ENCODE assay signal across 11 mouse cellular contexts in genomic region chr17:31692918-31693317, GRCm38 (mm10). TPM values are rescaled to one million over a fixed set of nuclear protein-coding genes. Genes with fewer than 3 reads are reported as not detected.
DNase-seq lines count a peak whose midpoint lies in the region; ATAC-seq lines count a peak whose summit lies in the region.
"Had no signal": no experiment of that assay in that cellular context is flagged by ENCODE, and none has a peak within 500 bp of the region (broad histone marks: within the 10 kb centered on the region; RNA-seq: fewer than 3 reads in every experiment).

No protein-coding gene starts in this region.

- H3K36me3 ChIP-seq in heart, embryonic 13.5 days, result no peaks in the 10 kb centered on the region
- no peaks in the 10 kb centered on the region for H3K36me3 ChIP-seq in lung, embryonic 15.5 days
- no peaks in the 10 kb centered on the region for H3K36me3 ChIP-seq in forebrain, embryonic 15.5 days
- H3K36me3 ChIP-seq in neural tube, embryonic 14.5 days (ENCODE audit: control insufficient read depth, insufficient read depth, low read length), result no peaks in the 10 kb centered on the region

- H3K9ac ChIP-seq in heart, embryonic 13.5 days, result peak overlapping the region; percentile 48
- no peak overlapping the region for H3K9ac ChIP-seq in lung, embryonic 15.5 days
- no peak overlapping the region for H3K9ac ChIP-seq in forebrain, embryonic 15.5 days (replicated peaks)
- H3K9ac ChIP-seq in neural tube, embryonic 14.5 days (replicated peaks; ENCODE audit: low read depth, low read length), result no peak overlapping the region

- intact Hi-C loops in left cerebral cortex, postnatal 4 days (cut with DNase I), result no loop called here
- intact Hi-C loops in left cerebral cortex, postnatal 14 days (cut with DNase I), result loop anchor here (2.0 kb wide), 1 partner anchor 334 kb away; no protein-coding TSS in a partner anchor

- no peak for ATAC-seq in heart, embryonic 13.5 days (ENCODE audit: extremely low read depth, insufficient number of reproducible peaks, low FRiP score, low TSS enrichment)
- ATAC-seq in lung, embryonic 15.5 days (ENCODE audit: borderline replicate concordance, extremely low read depth, low FRiP score, low TSS enrichment), result no peak
- ATAC-seq in forebrain, embryonic 15.5 days (replicated peaks), result no peak; the same call in 1 of the 2 replicates
- peak; percentile 28; the same call in 1 of the 2 replicates for ATAC-seq in neural tube, embryonic 14.5 days (ENCODE audit: low read depth)

- DNase-seq in heart, adult 11 months, result no peak
- DNase-seq in lung, adult 18-20 months, result no peak
- no peak for DNase-seq in left cerebral cortex, postnatal 4 days
- no peak for DNase-seq in left cerebral cortex, postnatal 14 days (ENCODE audit: low spot score in 2 of 2)

- H3K27me3 ChIP-seq in heart, embryonic 13.5 days (replicated peaks), result no peaks in the 10 kb centered on the region
- H3K27me3 ChIP-seq in lung, embryonic 15.5 days, result no peaks in the 10 kb centered on the region
- H3K27me3 ChIP-seq in forebrain, embryonic 15.5 days, result no peaks in the 10 kb centered on the region
- H3K27me3 ChIP-seq in neural tube, embryonic 14.5 days (ENCODE audit: control insufficient read depth, insufficient read depth, low read length), result no peaks in the 10 kb centered on the region

- H3K4me1 ChIP-seq in heart, embryonic 13.5 days, result peaks cover 20% of the 10 kb centered on the region
- H3K4me1 ChIP-seq in lung, embryonic 15.5 days, result peaks cover 16% of the 10 kb centered on the region
- peaks cover 14% of the 10 kb centered on the region for H3K4me1 ChIP-seq in forebrain, embryonic 15.5 days
- H3K4me1 ChIP-seq in neural tube, embryonic 14.5 days (ENCODE audit: control insufficient read depth, insufficient read depth, low read length), result 0 out of 2 replicates have a peak, but pooled peaks cover 6% of the 10 kb centered on the region

- H3K4me2 ChIP-seq in heart, embryonic 13.5 days, result peak overlapping the region; percentile 59
- H3K4me2 ChIP-seq in lung, embryonic 15.5 days, result peak overlapping the region; percentile 46
- peak overlapping the region; percentile 34; the same call in 1 of the 2 replicates for H3K4me2 ChIP-seq in forebrain, embryonic 15.5 days (replicated peaks)
- H3K4me2 ChIP-seq in neural tube, embryonic 14.5 days (ENCODE audit: low read depth, low read length), result no peak overlapping the region; the same call in 1 of the 2 replicates

- H3K9me3 ChIP-seq in heart, embryonic 13.5 days, result no peaks in the 10 kb centered on the region
- no peaks in the 10 kb centered on the region for H3K9me3 ChIP-seq in lung, embryonic 15.5 days
- no peaks in the 10 kb centered on the region for H3K9me3 ChIP-seq in forebrain, embryonic 15.5 days
- H3K9me3 ChIP-seq in neural tube, embryonic 14.5 days (ENCODE audit: control insufficient read depth, low read length), result no peaks in the 10 kb centered on the region

- 37% methylated on average over 5 of the region's 5 CpGs for WGBS in heart, embryonic 13.5 days
- WGBS in lung, embryonic 15.5 days, result 31% methylated on average over 5 of the region's 5 CpGs
- WGBS in forebrain, embryonic 15.5 days, result 42% methylated on average over 5 of the region's 5 CpGs
- 47% methylated on average over 5 of the region's 5 CpGs for WGBS in neural tube, embryonic 14.5 days

- H3K4me3 ChIP-seq in heart, embryonic 13.5 days, result no peak overlapping the region
- no peak overlapping the region for H3K4me3 ChIP-seq in lung, embryonic 15.5 days
- no peak overlapping the region for H3K4me3 ChIP-seq in forebrain, embryonic 15.5 days
- no peak overlapping the region for H3K4me3 ChIP-seq in neural tube, embryonic 14.5 days (ENCODE audit: low read depth, low read length)

- H3K27ac ChIP-seq in heart, embryonic 13.5 days (replicated peaks), result no peak overlapping the region
- H3K27ac ChIP-seq in lung, embryonic 15.5 days, result no peak overlapping the region
- H3K27ac ChIP-seq in forebrain, embryonic 15.5 days (replicated peaks), result no peak overlapping the region
- H3K27ac ChIP-seq in neural tube, embryonic 14.5 days (ENCODE audit: low read depth, low read length), result no peak overlapping the region

RNA-seq across cellular contexts. Expression of gene Cryaa, which starts 15.3 kb away (rescaled TPM):
- polyA plus RNA-seq in heart, embryonic 13.5 days (2015; fragmentation: Nextera tagmentation; extraction: Ambion mirVana), result not detected in 2 replicates
- polyA plus RNA-seq in lung, embryonic 15.5 days (2015; fragmentation: Nextera tagmentation; extraction: Ambion mirVana), result not detected in 2 replicates
- not detected in 2 replicates for polyA plus RNA-seq in forebrain, embryonic 15.5 days (2015; fragmentation: Nextera tagmentation; extraction: Ambion mirVana)
- polyA plus RNA-seq in neural tube, embryonic 14.5 days (2014; fragmentation: Nextera tagmentation; extraction: Ambion mirVana), result 0.20 TPM in 1 of 2 replicates, not detected in the other
- total RNA-seq in left cerebral cortex, postnatal 4 days (2021), result under 1 TPM; 0.36 to 0.38 TPM
- under 1 TPM; 0.37 to 0.61 TPM for total RNA-seq in left cerebral cortex, postnatal 14 days (2021)
- total RNA-seq: monocyte, adult 5-6 weeks had no signal
- polyA plus RNA-seq: C2C12; limb, embryonic 11.5 days had no signal

RNA-seq across cellular contexts. Expression of gene U2af1, which starts 34.2 kb away (rescaled TPM):
- polyA plus RNA-seq in heart, embryonic 13.5 days (2015; fragmentation: Nextera tagmentation; extraction: Ambion mirVana), result 184 and 213 TPM in 2 replicates
- polyA plus RNA-seq in lung, embryonic 15.5 days (2015; fragmentation: Nextera tagmentation; extraction: Ambion mirVana), result 332 and 360 TPM in 2 replicates
- 270 and 280 TPM in 2 replicates for polyA plus RNA-seq in forebrain, embryonic 15.5 days (2015; fragmentation: Nextera tagmentation; extraction: Ambion mirVana)
- polyA plus RNA-seq in neural tube, embryonic 14.5 days (2014; fragmentation: Nextera tagmentation; extraction: Ambion mirVana), result 101 and 116 TPM in 2 replicates
- total RNA-seq in left cerebral cortex, postnatal 4 days (2021), result 100 to 1,000 TPM; 183 to 186 TPM
- total RNA-seq in left cerebral cortex, postnatal 14 days (2021), result 100 to 1,000 TPM; 101 to 110 TPM

RNA-seq across cellular contexts. Expression of gene Cbs, which starts 55.9 kb away (rescaled TPM):
- 1.1 and 1.8 TPM in 2 replicates for polyA plus RNA-seq in heart, embryonic 13.5 days (2015; fragmentation: Nextera tagmentation; extraction: Ambion mirVana)
- 3.2 and 3.6 TPM in 2 replicates for polyA plus RNA-seq in lung, embryonic 15.5 days (2015; fragmentation: Nextera tagmentation; extraction: Ambion mirVana)
- polyA plus RNA-seq in forebrain, embryonic 15.5 days (2015; fragmentation: Nextera tagmentation; extraction: Ambion mirVana), result 9.8 and 10.6 TPM in 2 replicates
- polyA plus RNA-seq in neural tube, embryonic 14.5 days (2014; fragmentation: Nextera tagmentation; extraction: Ambion mirVana), result 10.1 and 10.7 TPM in 2 replicates
- total RNA-seq in left cerebral cortex, postnatal 4 days (2021), result 10 to 100 TPM; 37.3 to 44.2 TPM
- total RNA-seq in left cerebral cortex, postnatal 14 days (2021), result 10 to 100 TPM; 45.9 to 48.6 TPM
- total RNA-seq: monocyte, adult 5-6 weeks had no signal
